Mouse (Mus musculus): ENCODE data around the gene Cnmd.

Cnmd gene

DNA sequence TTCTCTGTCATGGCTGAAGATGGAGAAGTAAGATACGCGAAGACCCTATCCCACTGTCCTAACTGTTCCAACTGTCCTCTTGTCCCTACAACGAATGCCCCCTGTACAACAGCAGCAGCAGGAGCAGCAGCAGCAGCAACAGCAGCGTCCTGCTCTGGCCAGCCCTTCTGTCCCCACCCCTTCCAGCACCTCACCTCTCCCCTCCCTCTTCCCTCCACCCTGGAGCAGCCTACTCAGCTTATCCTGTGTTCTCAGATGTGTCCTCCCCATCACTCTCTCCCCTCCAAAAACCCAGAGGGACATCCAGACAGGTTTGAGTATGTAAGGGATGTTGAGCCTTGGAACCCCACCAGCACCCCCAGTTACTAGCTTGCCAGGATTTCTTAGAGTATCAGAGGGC, at the start of gene Cnmd:
Cnmd (minus strand) TSS at position 170 of the 400 bp plus-strand sequence.
- in situ Hi-C loops (cut with MboI; ENCODE audit: unreplicated experiment in 2 of 2): loop anchor here (5.0 to 25.0 kb wide), 4 partner anchors 265 to 1025 kb away; partner anchors contain the start of gene Mtrf1 (in 1 of the 2)

DNA sequence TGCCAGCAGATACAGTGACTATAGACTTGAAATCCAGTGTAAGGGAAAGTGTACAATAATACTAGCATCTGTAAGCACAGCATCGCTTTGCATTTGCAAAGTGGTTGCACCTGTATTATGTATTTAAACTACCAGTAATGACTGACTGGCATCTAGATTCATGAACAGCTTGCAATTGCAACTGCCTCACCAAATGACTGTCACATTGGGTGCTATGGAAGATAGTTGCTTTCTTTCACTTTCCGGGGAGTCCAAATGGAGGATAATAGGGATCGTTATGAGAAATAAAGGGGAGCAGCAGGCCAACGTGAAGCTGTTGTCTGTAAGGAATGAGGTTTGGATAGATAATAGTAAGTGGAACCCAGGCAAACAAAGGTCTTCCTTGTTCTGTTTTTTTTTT, 49.3 kb upstream of the Cnmd start:
- in situ Hi-C loops (cut with MboI; ENCODE audit: unreplicated experiment in 2 of 2): no loop called here

DNA sequence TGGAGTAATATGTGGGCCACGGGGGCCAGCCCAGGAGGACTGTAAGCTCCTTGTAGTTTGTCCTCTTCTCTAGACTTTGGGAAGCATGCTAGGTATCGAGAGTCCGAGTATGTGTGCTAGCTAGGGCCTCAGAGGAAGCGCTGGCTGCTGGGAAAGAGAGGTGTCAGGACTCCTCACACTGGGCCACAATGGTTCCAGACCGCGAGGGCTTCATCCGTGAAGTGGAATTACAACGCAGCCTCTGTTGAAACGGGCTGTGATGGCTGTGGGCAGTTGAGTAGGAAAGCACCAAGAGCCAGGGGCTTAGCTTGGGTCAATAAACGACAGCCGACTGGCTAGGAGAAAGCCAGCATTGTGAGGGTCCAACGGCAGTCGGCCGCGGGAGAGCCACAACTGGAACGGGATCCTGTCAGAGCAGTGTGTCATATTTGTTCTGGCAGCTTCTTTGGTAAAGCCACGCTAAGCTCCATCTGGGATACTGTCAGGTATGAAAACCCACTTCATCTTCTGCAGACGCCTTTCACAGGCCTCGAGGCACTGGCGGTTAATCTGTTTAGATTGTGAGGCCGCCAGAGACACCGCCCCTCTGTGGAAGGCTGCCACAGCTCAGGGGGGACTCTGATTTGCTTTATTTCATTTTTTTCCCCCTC, 41.7 kb upstream of the Cnmd start:
- in situ Hi-C loops (cut with MboI; ENCODE audit: unreplicated experiment in 2 of 2): no loop called here

DNA sequence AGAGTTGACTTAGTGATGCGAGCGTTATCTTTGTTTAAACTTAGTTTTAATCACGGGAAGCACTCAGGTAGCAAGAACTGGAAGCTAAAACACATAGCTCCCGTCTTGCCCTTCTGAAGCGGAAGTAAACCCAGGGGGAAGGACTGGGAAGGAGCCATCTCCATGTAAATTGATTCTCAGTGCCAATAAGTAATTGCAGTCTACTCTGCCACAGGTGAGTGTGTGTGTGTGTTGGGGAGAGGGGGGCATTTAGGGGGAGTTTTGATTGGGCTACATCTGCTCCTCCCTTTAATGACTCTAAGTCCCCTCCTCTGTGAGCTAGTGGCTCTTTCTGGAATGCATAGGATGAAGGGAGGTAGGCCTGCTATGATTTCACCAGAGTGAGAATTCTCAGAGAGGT, 39.6 kb upstream of the Cnmd start:
- in situ Hi-C loops (cut with MboI; ENCODE audit: unreplicated experiment in 2 of 2): no loop called here

DNA sequence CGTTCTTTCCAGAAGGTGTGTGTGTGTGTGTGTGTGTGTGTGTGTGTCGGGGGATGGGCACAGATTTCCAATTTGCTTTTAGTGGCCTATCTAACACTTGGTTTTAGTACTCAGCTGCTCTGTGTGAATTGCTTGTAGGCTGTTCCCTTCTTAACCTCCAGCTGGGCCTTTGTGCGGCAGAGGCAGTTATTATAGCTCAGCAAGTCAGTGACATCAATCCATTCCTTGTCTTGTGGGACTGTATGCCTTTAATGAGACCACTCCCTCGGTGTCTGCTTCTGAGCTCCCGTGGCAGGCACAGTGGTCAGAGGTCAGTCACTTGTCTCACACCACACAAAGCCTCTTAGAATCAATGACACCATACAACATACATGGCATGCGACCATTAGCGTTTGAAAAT, 39.1 kb upstream of the Cnmd start:
- in situ Hi-C loops (cut with MboI; ENCODE audit: unreplicated experiment in 2 of 2): no loop called here

DNA sequence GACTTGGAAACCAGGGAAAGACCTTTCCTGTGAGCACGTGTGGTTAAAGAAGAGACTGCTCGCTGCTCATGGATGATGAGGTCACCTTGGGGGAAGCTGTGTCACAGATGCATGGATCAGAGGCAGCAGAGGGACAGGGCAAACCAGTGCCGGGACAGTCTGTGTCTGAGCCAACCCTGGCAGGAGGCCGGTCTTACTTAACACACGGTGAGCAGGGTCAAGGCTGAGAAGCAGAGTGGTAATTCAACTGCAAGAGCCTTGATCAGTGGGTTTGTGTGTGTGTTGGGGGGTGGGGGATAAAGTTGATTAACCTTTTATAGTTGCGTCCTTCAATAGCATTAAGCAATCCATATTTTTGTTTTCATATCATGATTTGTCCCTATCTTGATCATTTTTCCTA, 37.4 kb upstream of the Cnmd start:
- in situ Hi-C loops (cut with MboI; ENCODE audit: unreplicated experiment in 2 of 2): no loop called here

DNA sequence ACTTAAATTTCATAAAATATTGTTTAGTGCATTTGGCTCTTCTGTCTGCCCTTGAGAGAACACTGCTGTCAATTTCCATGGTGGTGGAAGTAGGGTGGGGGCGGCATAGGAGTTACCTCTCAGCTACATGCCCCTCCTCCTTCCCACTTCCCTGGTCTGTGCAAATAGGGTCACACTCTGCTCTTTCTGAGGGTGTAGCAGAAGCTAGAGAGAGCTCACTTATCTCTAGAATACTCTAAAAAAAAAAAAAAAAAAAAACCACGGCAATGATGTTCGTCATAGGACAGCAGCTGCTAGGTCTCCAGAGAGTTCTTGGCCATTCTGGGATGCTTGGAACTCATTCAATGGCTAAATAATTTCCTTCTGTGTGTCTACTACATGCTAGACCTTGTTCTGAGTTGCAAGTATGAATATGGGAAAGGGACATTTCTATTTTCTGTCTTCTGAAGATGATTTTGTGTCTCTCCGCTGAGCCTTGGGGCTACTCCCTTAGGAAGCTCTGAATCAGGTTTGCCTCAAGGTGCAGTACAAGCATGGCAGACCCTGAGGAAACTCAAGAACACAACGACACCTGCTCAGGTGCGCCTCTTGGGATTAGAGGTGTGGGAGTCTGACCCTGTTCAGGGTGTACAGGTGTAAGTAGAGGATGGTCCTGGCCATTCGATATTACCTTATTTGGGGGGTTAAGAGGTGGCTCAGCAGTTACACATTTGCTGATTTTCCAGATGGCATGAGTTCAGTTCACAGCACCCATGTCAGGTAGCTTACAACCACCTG, 28.3 kb upstream of the Cnmd start:
- in situ Hi-C loops (cut with MboI; ENCODE audit: unreplicated experiment in 2 of 2): no loop called here

DNA sequence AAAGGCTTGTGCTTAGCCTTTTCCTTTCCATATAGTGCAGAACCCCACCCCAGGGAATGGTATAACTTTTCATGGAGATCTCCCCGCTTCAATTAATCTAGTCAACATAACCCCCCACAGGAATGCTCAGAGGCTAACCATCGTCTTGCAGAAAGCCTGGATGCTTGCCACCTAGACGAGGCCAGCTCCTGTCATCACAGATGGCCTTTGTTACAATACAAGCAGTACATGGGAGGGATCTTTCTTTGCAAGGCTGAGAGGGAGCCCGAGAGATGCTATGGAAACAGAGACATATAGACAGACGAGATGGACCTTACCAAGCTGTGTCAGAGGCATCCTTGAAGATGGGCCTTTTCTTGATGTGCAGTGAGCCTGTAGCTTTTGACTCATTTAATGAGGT, 18.7 kb upstream of the Cnmd start:
- in situ Hi-C loops (cut with MboI; ENCODE audit: unreplicated experiment in 2 of 2): no loop called here

DNA sequence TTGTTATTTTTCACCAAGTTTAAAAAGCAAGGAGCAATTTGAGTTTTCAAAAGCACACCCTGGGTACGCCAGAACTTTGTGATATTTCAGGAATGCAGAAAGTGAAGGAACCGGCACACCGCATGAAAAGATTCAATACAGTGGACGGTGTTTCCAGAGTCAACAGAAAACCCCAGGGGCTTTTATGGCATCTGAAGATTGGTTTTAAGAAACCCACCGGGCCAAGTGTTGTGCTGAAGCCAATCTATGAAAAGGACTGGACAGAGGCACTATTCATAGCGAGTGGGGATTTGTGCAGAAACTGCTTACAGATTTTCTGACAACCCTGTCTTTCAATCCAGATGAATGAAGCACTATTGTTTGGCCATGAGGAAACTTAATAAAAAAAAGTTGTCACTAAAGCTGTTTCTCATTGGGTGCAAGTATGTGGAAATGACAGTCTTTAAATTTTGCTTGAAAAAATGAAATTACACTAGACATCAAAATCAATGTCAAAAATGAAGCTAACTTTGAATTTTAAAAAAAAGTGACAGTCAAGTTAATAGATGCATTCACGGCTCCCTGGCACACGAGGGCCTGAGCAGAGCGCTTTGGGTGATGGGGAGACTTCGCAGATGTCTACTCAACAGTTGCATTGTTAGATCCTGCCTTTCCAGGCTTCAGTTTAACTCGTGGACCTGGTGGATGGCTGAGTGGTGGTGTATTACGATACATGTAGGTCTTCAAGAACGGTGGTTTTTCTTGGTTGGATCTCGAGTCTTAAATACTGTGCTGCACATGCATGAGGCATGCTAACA, 16.1 kb upstream of the Cnmd start:
- in situ Hi-C loops (cut with MboI; ENCODE audit: unreplicated experiment in 2 of 2): no loop called here

DNA sequence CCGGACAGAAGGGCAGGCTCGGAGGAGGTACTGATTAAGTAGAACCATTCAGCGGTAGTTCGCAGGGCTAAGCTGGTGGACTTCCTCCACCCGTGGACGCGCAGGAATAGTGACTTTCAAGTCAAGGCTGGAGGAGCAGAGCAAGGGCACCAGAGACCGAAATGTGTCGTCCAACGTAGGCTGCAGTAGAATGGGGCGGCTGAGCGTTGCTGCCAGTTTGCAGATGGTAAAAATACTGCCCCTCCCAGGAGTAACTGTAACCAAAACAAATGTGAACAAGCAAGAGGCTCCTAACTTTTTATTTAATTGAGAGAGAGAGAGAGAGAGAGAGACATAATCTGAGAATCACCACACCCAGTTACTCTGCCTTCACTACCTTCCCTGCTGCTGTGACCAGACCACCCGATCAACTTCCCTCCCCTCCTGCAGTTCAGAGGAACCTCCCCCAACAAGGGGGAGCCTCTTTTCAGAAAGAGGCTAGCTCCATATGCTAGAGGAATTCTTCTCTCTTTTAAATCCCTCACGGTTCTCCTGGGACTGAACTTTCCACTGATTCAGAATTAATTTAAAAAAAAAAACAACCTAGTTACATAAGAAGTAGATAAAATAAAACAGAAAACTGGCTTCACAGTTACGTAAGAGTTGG, 15.3 kb upstream of the Cnmd start:
- in situ Hi-C loops (cut with MboI; ENCODE audit: unreplicated experiment in 2 of 2): no loop called here

DNA sequence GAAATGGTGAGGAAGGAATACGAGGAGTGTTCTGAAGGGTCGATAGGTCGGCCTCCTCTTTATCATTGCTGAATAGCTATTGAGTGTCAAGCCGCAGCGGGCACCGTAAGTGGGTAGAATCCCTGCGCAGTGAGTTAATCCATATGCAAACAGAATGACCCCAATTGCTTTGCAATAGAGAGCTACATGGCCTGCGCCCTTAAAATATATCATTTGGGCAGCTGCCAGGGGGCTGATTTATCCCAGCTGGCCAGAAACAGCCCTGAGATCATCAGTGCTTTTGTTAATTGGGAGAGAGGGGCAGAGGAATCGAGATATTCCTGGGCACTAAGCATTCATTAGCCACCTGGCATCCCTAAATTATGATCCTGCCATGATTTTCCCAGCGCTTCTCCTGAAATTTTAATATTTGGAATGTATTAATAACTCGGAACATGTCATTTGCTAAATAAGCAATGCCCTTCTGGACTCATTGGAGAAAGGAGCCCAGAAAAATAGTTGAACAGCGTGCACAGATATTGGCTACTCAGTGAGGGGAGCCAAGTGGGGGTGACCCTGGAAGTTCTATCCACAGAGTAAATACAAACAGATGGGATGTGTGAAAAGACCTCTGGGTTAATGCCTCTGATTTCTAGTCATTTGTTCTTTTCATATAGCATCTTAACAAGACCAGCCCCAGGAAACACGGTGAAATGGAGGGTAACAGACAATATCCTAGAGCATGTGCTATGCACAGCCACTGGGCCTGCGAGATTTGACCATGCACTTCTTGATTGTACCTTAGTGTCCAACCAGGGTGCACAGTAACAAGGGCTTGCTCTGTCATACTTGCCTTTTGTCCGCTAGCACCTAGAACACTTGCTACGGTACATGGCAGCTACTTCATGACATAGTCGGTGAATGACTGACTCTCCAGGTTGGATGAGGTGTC, 11.4 kb upstream of the Cnmd start:
- in situ Hi-C loops (cut with MboI; ENCODE audit: unreplicated experiment in 2 of 2): loop anchor here (25.0 kb wide), 2 partner anchors 1011 to 1036 kb away; no protein-coding TSS in a partner anchor

DNA sequence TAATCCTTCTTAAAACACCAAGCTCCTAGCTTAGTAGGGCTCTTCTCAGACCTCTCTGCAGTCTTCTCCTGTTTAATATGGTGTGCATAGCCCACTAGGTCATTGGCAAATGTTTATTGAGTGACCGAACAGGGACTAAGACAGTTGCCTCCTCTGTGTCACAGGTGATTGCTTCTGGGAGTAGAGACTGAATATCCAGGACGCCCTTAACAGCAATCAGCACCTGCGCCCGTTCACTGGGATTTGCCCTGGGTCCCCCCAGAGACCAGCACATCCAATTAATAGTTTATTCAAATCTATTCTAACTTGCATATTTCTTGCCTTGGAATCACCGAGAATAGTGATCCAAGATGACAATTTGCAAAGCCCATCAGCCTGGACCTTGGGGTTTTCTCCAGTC, 10.6 kb upstream of the Cnmd start:
- in situ Hi-C loops (cut with MboI; ENCODE audit: unreplicated experiment in 2 of 2): loop anchor here (25.0 kb wide), 2 partner anchors 1010 to 1035 kb away; no protein-coding TSS in a partner anchor

DNA sequence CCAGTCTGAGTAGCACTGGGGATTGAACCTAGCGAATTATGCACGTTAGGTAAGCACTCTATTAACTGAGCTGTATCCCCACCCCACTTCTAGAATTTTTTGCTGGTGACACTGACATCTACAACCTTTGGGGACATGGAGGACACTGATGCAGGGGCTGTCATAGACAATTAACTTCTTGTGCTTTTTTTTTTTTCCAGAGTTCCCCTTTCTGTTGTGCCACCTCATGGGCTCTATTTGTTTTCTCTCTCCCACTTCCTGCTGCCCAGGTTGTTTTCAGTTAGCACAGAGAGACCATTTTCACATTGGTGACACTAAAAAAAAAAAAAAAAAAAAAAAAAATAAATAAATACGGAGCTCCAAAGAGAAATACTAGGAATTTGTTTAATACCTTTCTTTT, 9.0 kb upstream of the Cnmd start:
- in situ Hi-C loops (cut with MboI; ENCODE audit: unreplicated experiment in 2 of 2): loop anchor here (25.0 kb wide), 2 partner anchors 1009 to 1034 kb away; no protein-coding TSS in a partner anchor

DNA sequence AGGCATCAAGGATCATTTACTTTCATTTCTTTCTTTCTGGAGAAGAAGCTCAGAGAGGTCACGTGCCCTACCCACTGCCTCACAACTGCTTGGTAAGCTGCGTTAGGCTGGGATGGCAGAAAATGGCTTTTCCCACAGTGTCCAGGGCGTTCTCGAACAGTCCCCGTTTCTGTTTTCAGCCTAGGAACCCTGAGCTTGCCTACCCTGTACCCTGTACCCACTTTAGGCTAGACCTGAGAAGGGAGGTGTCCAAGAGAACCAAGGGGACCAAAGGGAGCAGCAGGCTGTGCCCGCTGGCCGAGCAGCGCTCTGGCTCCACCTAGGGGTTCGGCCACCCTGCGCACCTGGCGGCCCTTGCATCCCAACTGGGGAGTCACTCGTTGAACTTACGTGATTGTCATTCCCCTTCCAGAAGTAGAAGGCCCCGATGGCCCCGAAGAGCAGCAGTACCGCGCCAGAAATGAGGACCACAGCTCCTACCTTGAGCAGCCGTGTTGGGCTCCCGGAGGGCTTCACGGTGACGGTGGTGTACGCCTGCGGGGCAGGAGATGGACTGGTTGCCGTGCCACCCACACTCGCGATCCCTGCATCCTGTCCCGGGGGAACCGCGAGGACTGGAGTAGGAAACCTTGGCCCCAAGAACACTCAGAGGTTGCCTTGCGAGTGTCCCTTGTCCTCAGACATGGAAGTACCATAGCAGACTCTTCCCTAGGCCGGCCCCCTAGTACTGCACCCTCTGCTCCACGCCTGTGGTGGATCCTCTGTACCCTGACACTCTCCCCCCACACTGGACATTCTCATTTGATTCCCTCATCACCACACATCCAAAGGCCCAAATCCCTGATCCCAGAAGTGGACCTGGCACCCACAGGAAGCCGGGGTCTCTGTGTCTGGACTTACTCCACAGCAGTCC, 709 bp downstream of the Cnmd start:
- in situ Hi-C loops (cut with MboI; ENCODE audit: unreplicated experiment in 2 of 2): loop anchor here (5.0 to 25.0 kb wide), 4 partner anchors 264 to 1024 kb away; partner anchors contain the start of gene Mtrf1 (in 1 of the 2)

DNA sequence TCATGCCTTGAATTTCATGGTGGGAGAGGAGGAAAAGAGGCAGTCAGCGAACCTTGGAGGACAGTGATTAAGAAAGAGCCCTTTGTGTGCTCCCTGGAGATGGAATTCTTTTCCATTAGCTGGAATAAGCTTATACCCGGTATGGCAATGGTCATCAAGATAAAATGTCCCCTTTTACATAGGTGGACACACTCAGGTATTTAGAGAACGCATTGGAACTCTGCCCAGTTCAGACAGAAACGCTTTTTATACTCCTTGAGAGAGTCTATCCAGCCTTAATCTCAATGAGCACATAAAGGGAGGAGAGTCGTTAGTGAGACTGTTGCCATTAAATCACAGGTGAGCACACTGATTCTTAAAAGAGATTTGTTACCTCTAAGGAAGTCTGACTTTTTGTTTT, 1.5 kb downstream of the Cnmd start:
- in situ Hi-C loops (cut with MboI; ENCODE audit: unreplicated experiment in 2 of 2): loop anchor here (5.0 to 25.0 kb wide), 4 partner anchors 263 to 1023 kb away; partner anchors contain the start of gene Mtrf1 (in 1 of the 2)

DNA sequence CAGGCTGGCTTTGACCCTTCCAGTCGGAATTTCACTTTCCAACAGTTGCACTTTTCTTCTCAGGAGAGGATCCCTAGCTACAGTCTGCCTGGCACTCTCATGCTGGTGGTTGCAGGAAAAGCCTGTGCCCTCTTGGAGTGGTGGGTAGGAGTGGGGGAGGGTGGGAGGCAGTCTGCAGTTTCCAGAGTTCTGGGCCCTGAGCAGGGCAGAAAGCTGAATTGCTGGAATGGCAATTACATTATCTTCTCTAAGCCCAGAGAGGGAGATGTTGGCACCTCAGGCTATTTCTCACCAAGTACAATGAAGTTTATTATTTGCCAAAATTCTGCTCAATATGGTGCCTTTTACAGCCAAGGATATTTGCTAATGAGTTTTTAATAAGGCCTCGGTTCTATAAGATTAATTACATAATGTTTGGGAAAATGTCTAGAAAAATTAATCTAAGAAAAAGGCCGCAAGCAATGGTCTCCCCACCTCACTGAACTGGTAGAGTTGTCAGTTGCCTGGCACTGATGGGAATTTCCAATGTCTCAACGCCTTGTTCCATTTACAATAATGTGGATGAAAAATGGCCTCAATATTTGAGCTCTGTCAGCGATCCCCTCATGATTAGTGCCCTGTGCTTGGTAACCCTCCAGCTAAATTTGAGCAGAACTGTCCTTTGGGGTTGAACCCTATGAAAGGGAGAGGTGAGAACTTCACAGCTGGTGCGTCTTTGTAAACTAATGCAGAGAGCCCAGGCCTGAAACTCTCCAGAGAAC, 3.0 kb downstream of the Cnmd start:
- in situ Hi-C loops (cut with MboI; ENCODE audit: unreplicated experiment in 2 of 2): loop anchor here (5.0 to 25.0 kb wide), 3 partner anchors 182 to 1022 kb away; no protein-coding TSS in a partner anchor

DNA sequence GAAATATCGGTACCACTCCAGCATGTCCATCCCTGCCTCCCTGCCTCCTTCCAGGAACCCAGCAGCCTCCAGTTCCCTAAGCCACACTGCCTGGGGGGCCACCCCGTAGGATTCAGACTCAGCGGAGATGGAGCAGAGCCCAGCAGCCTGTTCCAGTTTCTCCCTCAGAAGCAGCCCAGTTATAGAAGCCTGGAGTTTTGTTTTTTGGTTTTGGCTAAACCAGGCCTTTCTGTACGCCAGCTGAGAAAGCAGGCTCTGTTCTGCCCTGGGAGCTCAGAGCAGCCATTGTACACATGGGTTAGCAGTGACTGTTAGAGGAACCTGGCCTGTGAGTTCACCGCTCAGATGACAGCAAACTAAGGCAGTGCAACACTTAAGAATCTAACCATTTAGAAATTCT, 3.7 kb downstream of the Cnmd start:
- in situ Hi-C loops (cut with MboI; ENCODE audit: unreplicated experiment in 2 of 2): loop anchor here (5.0 to 25.0 kb wide), 3 partner anchors 181 to 1021 kb away; no protein-coding TSS in a partner anchor

All from v-Abl transformed pro-B cells (cell line).